In genomic region chr2:144399531-144399930, GRCm38 (mm10) we compare ENCODE assay signal across 26 mouse cellular contexts. TPM values are rescaled to one million over a fixed set of nuclear protein-coding genes. Genes with fewer than 3 reads are reported as not detected.
A peak's percentile ranks its signal among the peaks of the same experiment; 100 is the strongest.
DNase-seq lines count a peak whose midpoint lies in the region; ATAC-seq lines count a peak whose summit lies in the region.
"Had no signal": no experiment of that assay in that cellular context is flagged by ENCODE, and none has a peak within 500 bp of the region (broad histone marks: within the 10 kb centered on the region; RNA-seq: fewer than 3 reads in every experiment).

No protein-coding gene starts in this region.

- no peak overlapping the region for H3K4me2 ChIP-seq in heart, embryonic 16.5 days (ENCODE audit: low read depth, low read length)
- H3K4me2 ChIP-seq: forebrain, embryonic 13.5 days; heart, embryonic 12.5 days; heart, embryonic 15.5 days; hindbrain, embryonic 13.5 days; intestine, embryonic 15.5 days had no signal

- H3K9ac ChIP-seq in heart, embryonic 16.5 days (ENCODE audit: low read length), result no peak overlapping the region
- H3K9ac ChIP-seq: forebrain, embryonic 13.5 days; heart, embryonic 12.5 days; heart, embryonic 15.5 days; hindbrain, embryonic 13.5 days; intestine, embryonic 15.5 days had no signal

- H3K27ac ChIP-seq in heart, embryonic 16.5 days (ENCODE audit: low read length), result peak overlapping the region; percentile 29; the same call in 1 of the 2 replicates
- H3K27ac ChIP-seq: forebrain, embryonic 10.5 days; forebrain, embryonic 13.5 days; heart, embryonic 15.5 days; hindbrain, embryonic 13.5 days; intestine, embryonic 15.5 days had no signal

- no peaks in the 10 kb centered on the region for H3K4me1 ChIP-seq in heart, embryonic 16.5 days (ENCODE audit: control insufficient read depth, insufficient read depth, low read length)
- H3K4me1 ChIP-seq: forebrain, embryonic 10.5 days; forebrain, embryonic 13.5 days; heart, embryonic 12.5 days; hindbrain, embryonic 13.5 days; intestine, embryonic 15.5 days had no signal

- 90% methylated on average over 4 of the region's 4 CpGs for WGBS in heart, embryonic 16.5 days

- peaks cover 64% of the 10 kb centered on the region for H3K36me3 ChIP-seq in heart, embryonic 16.5 days (ENCODE audit: control insufficient read depth, insufficient read depth)

- ATAC-seq in heart, embryonic 16.5 days (replicated peaks; ENCODE audit: extremely low read depth, insufficient read depth, low FRiP score), result no peak
- no peak for ATAC-seq in monocyte, adult 5-6 weeks (replicated peaks; ENCODE audit: insufficient number of reproducible peaks, low FRiP score, low TSS enrichment, poor library complexity, severe bottlenecking)
- ATAC-seq: forebrain, embryonic 13.5 days; forebrain, embryonic 16.5 days; hindbrain, embryonic 16.5 days; intestine, embryonic 15.5 days had no signal

- intact Hi-C loops in heart, postnatal 10 days (cut with DNase I), result no loop called here

- no peaks in the 10 kb centered on the region for H3K27me3 ChIP-seq in heart, embryonic 16.5 days (ENCODE audit: control insufficient read depth, insufficient read depth, low read length)
- H3K27me3 ChIP-seq: forebrain, embryonic 13.5 days; heart, embryonic 12.5 days; heart, embryonic 15.5 days; hindbrain, embryonic 13.5 days; intestine, embryonic 15.5 days had no signal

- H3K9me3 ChIP-seq in heart, embryonic 16.5 days (replicated peaks; ENCODE audit: control insufficient read depth, low read length), result no peaks in the 10 kb centered on the region; the same call in 1 of the 2 replicates
- H3K9me3 ChIP-seq: forebrain, embryonic 10.5 days; forebrain, embryonic 13.5 days; heart, embryonic 12.5 days; heart, embryonic 15.5 days; hindbrain, embryonic 13.5 days; intestine, embryonic 15.5 days had no signal

- H3K4me3 ChIP-seq in heart, embryonic 16.5 days (ENCODE audit: low read length), result no peak overlapping the region
- H3K4me3 ChIP-seq: forebrain, embryonic 10.5 days; forebrain, embryonic 13.5 days; heart, embryonic 12.5 days; heart, embryonic 15.5 days; hindbrain, embryonic 13.5 days; intestine, embryonic 15.5 days had no signal

- peak; percentile 11 to 47 for DNase-seq in adrenal gland, adult (ENCODE audit: inconsistent age in 2 of 2, low spot score in 1 of 2)
- DNase-seq in adrenal gland, postnatal 25 days, result no peak
- no peak for DNase-seq in heart, postnatal 10 days
- DNase-seq in ZHBTc4 (ENCODE audit: low read depth, low spot score), result peak; percentile 83
- DNase-seq: adrenal gland, adult 8-10 months; cerebellum, adult 11-12 months; cerebellum, adult 9-10 months; cerebellum, postnatal 14 days; gastrocnemius, postnatal 25 days; heart, adult 18-20 months; kidney, adult 11 months; kidney, adult 8-10 months had no signal

RNA-seq across cellular contexts. Expression of gene Pet117, which starts 30.7 kb away (rescaled TPM):
- 5.5 and 8.2 TPM in 2 replicates for total RNA-seq in adrenal gland, postnatal 25 days (2021)
- 2.9 and 3.9 TPM in 2 replicates for polyA plus RNA-seq in heart, embryonic 16.5 days (2015; fragmentation: Nextera tagmentation; extraction: Ambion mirVana)
- 10 to 100 TPM in 1 of 2 experiments, 1 to 10 TPM in 1; 9.1 to 14.1 TPM for total RNA-seq in heart, postnatal 10 days (2021)
- not detected in 3 replicates for total RNA-seq in monocyte, adult 5-6 weeks (2017)
- total RNA-seq: hematopoietic stem cell, adult 5-6 weeks had no signal
- polyA plus RNA-seq: brain, embryonic 14.5 days; embryonic facial prominence, embryonic 11.5 days; gonadal fat pad, adult 2 months had no signal

RNA-seq across cellular contexts. Expression of gene Kat14, which starts 30.7 kb away (rescaled TPM):
- 27.5 and 33.6 TPM in 2 replicates for total RNA-seq in adrenal gland, postnatal 25 days (2021)
- 27.2 and 28.0 TPM in 2 replicates for polyA plus RNA-seq in heart, embryonic 16.5 days (2015; fragmentation: Nextera tagmentation; extraction: Ambion mirVana)
- 10 to 100 TPM; 30.3 to 32.5 TPM for total RNA-seq in heart, postnatal 10 days (2021)
- total RNA-seq in monocyte, adult 5-6 weeks (2017), result 14.5 to 22.5 TPM (median 21.7 TPM) in 3 replicates

Comparison
In these comparisons a context has a peak if more than half of its experiments do, and no peak if none do; other contexts are left out.
1. DNase-seq: peak in adrenal gland, adult (2 of 2) and ZHBTc4 (single experiment); none in adrenal gland, postnatal 25 days (single experiment) and heart, postnatal 10 days (0 of 2).